In the genomic region with DNA sequence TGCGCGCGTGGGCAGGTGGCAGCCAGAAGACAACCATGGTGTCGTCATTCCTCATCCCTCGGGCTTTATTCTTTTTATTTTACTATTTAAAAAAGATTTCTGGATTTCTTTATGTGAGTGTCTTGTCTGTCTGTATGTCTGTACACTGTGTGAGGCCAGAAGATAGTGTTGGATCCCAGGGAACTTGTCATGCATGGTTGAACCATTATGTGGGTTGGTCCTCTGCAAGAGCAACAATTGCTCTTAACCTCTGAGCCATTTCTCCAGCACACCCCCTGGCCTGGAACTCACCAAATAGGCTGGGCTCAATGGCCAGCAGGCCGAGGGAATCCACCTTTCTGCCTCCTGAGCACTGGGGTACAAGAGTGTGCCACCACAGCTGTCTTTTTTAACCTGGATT, we compare ENCODE assay signal across 7 mouse cellular contexts. TPM values are rescaled to one million over a fixed set of nuclear protein-coding genes. Genes with fewer than 3 reads are reported as not detected.
DNase-seq lines count a peak whose midpoint lies in the region; ATAC-seq and TF ChIP-seq lines count a peak whose summit lies in the region.

No protein-coding gene starts in this region.

- H3K9me3 ChIP-seq in embryonic facial prominence, embryonic 11.5 days (replicated peaks; ENCODE audit: control insufficient read depth, low read length), result no peaks in the 10 kb centered on the region
- H3K9me3 ChIP-seq in intestine, postnatal 0 days (ENCODE audit: control insufficient read depth), result no peaks in the 10 kb centered on the region

- POLR2A ChIA-PET in Patski (lab: Charles Lee), result no interaction called here

- CTCF ChIA-PET in Patski (lab: Charles Lee), result no interaction called here

- no peak for DNase-seq in Patski (ENCODE audit: low read depth, low spot score)
- DNase-seq in embryonic facial prominence, embryonic 11.5 days (ENCODE audit: low spot score), result no peak
- no peak for DNase-seq in adrenal gland, adult 18-20 months (ENCODE audit: low spot score in 2 of 2)
- no peak for DNase-seq in natural killer cell, adult 2 months (ENCODE audit: low spot score in 2 of 2)
- DNase-seq in testis, postnatal 10 days (ENCODE audit: low spot score), result no peak

- H3K36me3 ChIP-seq in embryonic facial prominence, embryonic 11.5 days (replicated peaks; ENCODE audit: control insufficient read depth, insufficient read depth, low read depth, low read length), result no peaks in the 10 kb centered on the region
- H3K36me3 ChIP-seq in intestine, postnatal 0 days (ENCODE audit: control insufficient read depth, insufficient read depth), result no peaks in the 10 kb centered on the region; the same call in 1 of the 2 replicates
- no peaks in the 10 kb centered on the region for H3K36me3 ChIP-seq in macrophage (ENCODE audit: inconsistent target)

- H3K4me3 ChIP-seq in embryonic facial prominence, embryonic 11.5 days (ENCODE audit: low read depth, low read length), result no peak overlapping the region; the same call in 1 of the 2 replicates
- peak overlapping the region; percentile 88 for H3K4me3 ChIP-seq in intestine, postnatal 0 days (ENCODE audit: low read depth, low read length)
- H3K4me3 ChIP-seq in macrophage (ENCODE audit: inconsistent target), result peak overlapping the region; percentile 94

- in situ Hi-C loops in Patski (cut with MboI; ENCODE audit: low pct_unique_long_range_greater_than_20kb), result loop anchor here (25.0 kb wide), 1 partner anchor 1345 kb away; no protein-coding TSS in a partner anchor

- H3K79me2 ChIP-seq in macrophage (ENCODE audit: inconsistent target), result peaks cover 63% of the 10 kb centered on the region

- no peak for TF ChIP-seq CTCF in Patski (IDR thresholded peaks at IDR 0.05)
- no peak for TF ChIP-seq CTCF in intestine, postnatal 0 days (IDR thresholded peaks at IDR 0.05; ENCODE audit: low read depth)

- H3K27me3 ChIP-seq in Patski, result no peaks in the 10 kb centered on the region
- no peaks in the 10 kb centered on the region for H3K27me3 ChIP-seq in embryonic facial prominence, embryonic 11.5 days (ENCODE audit: control insufficient read depth, insufficient read depth, low read length)
- no peaks in the 10 kb centered on the region for H3K27me3 ChIP-seq in intestine, postnatal 0 days (replicated peaks; ENCODE audit: control insufficient read depth, insufficient read depth, low read length)

- H3K27ac ChIP-seq in embryonic facial prominence, embryonic 11.5 days (replicated peaks; ENCODE audit: low read depth, low read length), result no peak overlapping the region
- H3K27ac ChIP-seq in intestine, postnatal 0 days (ENCODE audit: low read depth, low read length), result no peak overlapping the region
- no peak overlapping the region for H3K27ac ChIP-seq in macrophage

- H3K4me2 ChIP-seq in embryonic facial prominence, embryonic 11.5 days (ENCODE audit: low read depth, low read length), result peak overlapping the region; percentile 2; the same call in 1 of the 2 replicates
- H3K4me2 ChIP-seq in intestine, postnatal 0 days (replicated peaks; ENCODE audit: low read depth), result peak overlapping the region; percentile 95

- WGBS in embryonic facial prominence, embryonic 11.5 days, result 79% methylated on average over 6 of the region's 6 CpGs
- 82% methylated on average over 6 of the region's 6 CpGs for WGBS in intestine, postnatal 0 days
- WGBS in macrophage (ENCODE audit: missing documents), result 84% methylated on average over 6 of the region's 6 CpGs

- peak; percentile 16 for ATAC-seq in Patski
- no peak for ATAC-seq in embryonic facial prominence, embryonic 11.5 days (replicated peaks; ENCODE audit: insufficient number of reproducible peaks, low FRiP score, low TSS enrichment, low read depth)
- no peak for ATAC-seq in intestine, postnatal 0 days

- H3K9ac ChIP-seq in embryonic facial prominence, embryonic 11.5 days (replicated peaks; ENCODE audit: low read length), result no peak overlapping the region
- H3K9ac ChIP-seq in intestine, postnatal 0 days (ENCODE audit: low read depth, low read length), result no peak overlapping the region; the same call in 1 of the 2 replicates

- no peaks in the 10 kb centered on the region for H3K4me1 ChIP-seq in embryonic facial prominence, embryonic 11.5 days (ENCODE audit: control insufficient read depth, insufficient read depth, low read length)
- H3K4me1 ChIP-seq in intestine, postnatal 0 days (replicated peaks; ENCODE audit: control insufficient read depth, insufficient read depth, low read length), result peaks cover 16% of the 10 kb centered on the region

RNA-seq across cellular contexts. Expression of a gene that starts 1.5 kb away (rescaled TPM):
- 96.8 TPM for polyA plus RNA-seq in Patski (2021)
- polyA plus RNA-seq in embryonic facial prominence, embryonic 11.5 days (2014; fragmentation: Nextera tagmentation; extraction: Ambion mirVana), result 43.7 and 50.6 TPM in 2 replicates
- polyA plus RNA-seq in intestine, postnatal 0 days (2015; fragmentation: Nextera tagmentation; extraction: Ambion mirVana), result 52.5 and 57.4 TPM in 2 replicates
- 100 to 1,000 TPM; 201 to 650 (median 367) TPM for total RNA-seq in macrophage (2018; cell fraction: chromatin; rRNA removed)
- total RNA-seq in macrophage (2018; cell fraction: cytosol; rRNA removed), result 10 to 100 TPM; 38.6 to 70.6 (median 56.1) TPM
- 100 to 1,000 TPM in 24 of 26 experiments, 10 to 100 TPM in 2; 97.1 to 246 (median 152) TPM for total RNA-seq in macrophage (2018; cell fraction: nucleus; rRNA removed)
- polyA plus RNA-seq in macrophage (2018), result 47.5 to 67.5 TPM (median 47.8 TPM) in 3 replicates
- total RNA-seq in adrenal gland, adult 18-20 months (2021), result 100 to 1,000 TPM; 102 to 126 TPM

RNA-seq across cellular contexts. Expression of a gene that starts 29.5 kb away (rescaled TPM):
- polyA plus RNA-seq in Patski (2021), result 0.59 TPM
- polyA plus RNA-seq in embryonic facial prominence, embryonic 11.5 days (2014; fragmentation: Nextera tagmentation; extraction: Ambion mirVana), result 0.24 and 0.42 TPM in 2 replicates
- polyA plus RNA-seq in intestine, postnatal 0 days (2015; fragmentation: Nextera tagmentation; extraction: Ambion mirVana), result not detected in 2 replicates
- not detected for total RNA-seq in macrophage (2018; cell fraction: chromatin; rRNA removed)
- total RNA-seq in macrophage (2018; cell fraction: cytosol; rRNA removed), result not detected
- total RNA-seq in macrophage (2018; cell fraction: nucleus; rRNA removed), result not detected
- polyA plus RNA-seq in macrophage (2018), result not detected in 3 replicates
- under 1 TPM; 0.38 to 0.56 TPM for total RNA-seq in adrenal gland, adult 18-20 months (2021)
